Mouse (Mus musculus) Patski (cell line): ENCODE data around the gene Foxj1. TPM values are rescaled to one million over a fixed set of nuclear protein-coding genes. Genes with fewer than 3 reads are reported as not detected.
A peak's percentile ranks its signal among the peaks of the same experiment; 100 is the strongest.
"Not testable (repeated sequence)": the region's sequence is repeated elsewhere in the genome, so short reads cannot be mapped to it uniquely, and the experiment has no call there.

Experiments
- ATAC-seq: fragments of 100-300 bp; one replicate; pipeline ENCODE4 v1.8.0; 2021
- CTCF ChIA-PET: fragments of 350-600 bp; sonication (Branson Sonifier 250); formaldehyde crosslinking; loops from one replicate; lab custom pipeline; 2022; ENCODE audit warnings: inconsistent platforms; lab: Charles Lee
- POLR2A ChIA-PET: fragments of 350-600 bp; sonication (Branson Sonifier 250); formaldehyde crosslinking; loops from one replicate; lab custom pipeline; 2022; ENCODE audit warnings: antibody characterized with exemption, inconsistent platforms; lab: Charles Lee
- DNase-seq: peaks from one replicate; pipeline ENCODE4 v3.0.0-alpha.2; 2011; ENCODE audit warnings: low read depth, low spot score
- H3K27me3 ChIP-seq: fragments of 371-371 bp; one replicate; pipeline ENCODE4 v1.5.1; 2021
- CTCF ChIP-seq: fragments of 100-300 bp; IDR thresholded peaks from one replicate; pipeline ENCODE4 v1.5.1; 2021
- in situ Hi-C: fragments of 300-500 bp; cut with MboI; formaldehyde crosslinking; loops from 3 replicates; pipeline ENCODE4 v1.11.1; 2018; ENCODE audit warnings: low pct_unique_long_range_greater_than_20kb, mixed read lengths
- polyA plus RNA-seq: library from polyadenylated mRNA; unstranded; gene quantifications from one replicate; pipeline ENCODE4 v1.2.3, GENCODE M21; 2021

The Foxj1 gene
- 8.6 TPM for polyA plus RNA-seq

DNA sequence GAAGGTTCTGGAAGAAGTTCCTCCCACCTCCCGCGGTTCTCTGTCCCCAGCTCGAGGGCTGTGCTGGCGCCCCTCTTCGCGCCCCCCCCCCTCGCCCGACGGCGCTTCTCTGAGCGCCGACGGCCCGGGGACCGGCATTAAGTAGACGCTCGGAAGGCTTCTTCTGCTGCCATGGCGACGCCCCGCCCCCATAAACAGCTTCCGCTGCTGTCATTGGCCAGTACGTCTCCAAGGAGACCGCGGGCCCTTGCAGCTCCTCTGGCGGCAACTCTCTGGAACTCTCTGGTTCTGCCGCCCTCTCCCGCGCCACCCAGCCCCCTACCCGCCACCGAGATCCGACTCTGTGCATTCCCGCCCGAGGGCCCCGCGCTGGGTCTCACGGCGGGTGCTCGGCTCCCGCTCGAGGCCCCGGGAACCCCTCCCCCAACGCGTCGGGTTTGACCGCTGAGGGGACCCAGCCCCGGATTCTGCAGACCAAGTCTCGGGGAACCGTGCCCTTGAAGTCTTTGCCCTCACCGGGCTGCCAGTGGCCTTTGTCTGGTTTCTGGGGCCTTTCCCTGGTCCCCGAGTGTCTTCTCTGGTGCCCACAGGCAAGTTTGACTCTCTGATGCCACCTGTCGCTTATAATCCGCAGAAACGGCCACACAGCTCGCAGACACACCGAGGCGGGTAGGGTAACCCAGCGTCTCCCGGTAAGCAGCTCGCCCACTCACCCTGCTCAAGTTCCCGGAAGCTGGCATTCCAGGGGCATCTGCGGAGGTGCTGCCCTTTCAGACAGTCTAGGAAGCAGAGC, at the start of gene Foxj1:
TSS of gene Foxj1 (minus strand) at position 156 of the 793 bp plus-strand sequence.
- in situ Hi-C loops = no loop called here
- ATAC-seq = peak; percentile 23
- ChIA-PET CTCF (interaction anchor here (0.7 to 1.7 kb wide), 7 partner anchors 13 to 112 kb away, joined by 3 to 13 read pairs (median 3); no protein-coding TSS in a partner anchor), POLR2A (interaction anchor here (1.1 to 1.7 kb wide), 4 partner anchors 10 to 109 kb away, joined by 3 to 5 read pairs (median 4); no protein-coding TSS in a partner anchor)
- no peaks in the 10 kb centered on the region for H3K27me3 ChIP-seq
- peak; percentile 43 for DNase-seq
- no peak for TF ChIP-seq CTCF

DNA sequence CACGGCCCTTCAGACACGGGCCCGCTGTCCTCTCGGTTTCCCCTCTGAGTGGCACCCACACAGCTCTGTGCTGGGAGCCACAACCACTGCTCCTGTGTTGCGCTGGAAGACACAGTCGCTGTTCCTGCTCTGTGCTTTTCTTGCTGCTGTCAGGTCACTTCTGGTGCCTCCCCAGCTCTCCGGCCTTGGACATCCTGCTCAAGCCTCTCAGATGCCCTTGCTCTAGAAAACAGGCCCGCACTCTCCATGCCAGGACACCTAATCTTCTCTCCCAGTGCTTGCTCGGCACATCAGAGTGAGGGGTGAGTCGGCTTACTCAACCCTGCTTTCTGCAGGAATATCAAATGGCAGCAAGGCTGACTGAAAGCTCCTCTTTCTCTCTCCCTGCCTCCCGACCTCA, 49.0 kb upstream of the Foxj1 start:
- no peaks in the 10 kb centered on the region for H3K27me3 ChIP-seq
- ATAC-seq (no peak), DNase-seq (no peak)
- TF ChIP-seq CTCF = no peak
- in situ Hi-C loops = no loop called here
- ChIA-PET CTCF (no interaction called here), POLR2A (no interaction called here)

DNA sequence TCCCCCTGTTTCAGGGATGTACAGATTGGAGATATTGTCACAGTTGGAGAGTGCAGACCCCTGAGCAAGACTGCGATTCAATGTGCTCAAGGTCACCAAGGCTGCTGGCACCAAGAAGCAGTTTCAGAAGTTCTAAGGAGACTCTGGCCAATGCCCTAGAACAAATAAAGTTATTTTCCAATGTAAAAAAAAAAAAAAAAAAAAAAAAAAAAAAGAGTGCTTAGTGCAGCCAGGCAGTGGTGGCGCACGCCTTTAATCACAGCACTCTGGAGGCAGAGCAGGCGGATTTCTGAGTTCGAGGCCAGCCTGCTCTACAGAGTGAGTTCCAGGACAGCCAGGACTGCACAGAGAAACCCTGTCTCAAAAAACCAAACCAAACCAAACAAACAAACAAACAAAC, 47.9 kb upstream of the Foxj1 start:
- DNase-seq, POLR2A ChIA-PET, H3K27me3 ChIP-seq, CTCF ChIA-PET, in situ Hi-C loops, ATAC-seq: not testable (repeated sequence)

DNA sequence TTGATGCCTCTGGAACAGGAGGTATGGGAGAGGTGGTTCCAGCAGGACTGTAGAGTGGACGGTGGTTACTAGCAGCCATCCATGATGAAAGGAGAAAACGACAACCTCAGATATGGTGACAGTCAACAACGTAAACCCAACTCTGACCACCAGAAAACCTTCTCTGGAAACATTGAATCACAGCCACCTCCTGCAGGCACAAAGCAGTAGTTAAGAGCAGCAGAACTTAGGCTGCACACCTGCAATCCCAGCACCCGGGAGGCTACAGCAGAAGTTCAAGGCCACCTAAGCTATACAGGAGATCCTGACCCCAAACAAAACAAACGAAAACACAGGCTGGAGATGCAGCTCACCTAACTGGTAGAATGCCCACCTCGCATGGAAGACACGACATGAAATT, 45.6 kb upstream of the Foxj1 start:
- ATAC-seq = no peak
- POLR2A ChIA-PET = no interaction called here
- TF ChIP-seq CTCF = no peak
- CTCF ChIA-PET = interaction anchor here (1.4 to 1.5 kb wide), 2 partner anchors 15 to 62 kb away, joined by 3 to 5 read pairs; no protein-coding TSS in a partner anchor
- in situ Hi-C loops = no loop called here
- H3K27me3 ChIP-seq = no peaks in the 10 kb centered on the region
- no peak for DNase-seq

- ChIA-PET POLR2A (no interaction called here), CTCF (interaction anchor here (1.4 to 1.5 kb wide), 2 partner anchors 16 to 61 kb away, joined by 3 to 5 read pairs; no protein-coding TSS in a partner anchor)
- no peak for TF ChIP-seq CTCF
- H3K27me3 ChIP-seq = no peaks in the 10 kb centered on the region
- in situ Hi-C loops = no loop called here
- ATAC-seq = no peak
- no peak for DNase-seq
Measured at GRCm38 (mm10) chr11:116379530-116379929, 44.3 kb upstream of the Foxj1 start.

GRCm38 (mm10) chr11:116376945-116377661, 41.9 kb upstream of the Foxj1 start:
- no peak for TF ChIP-seq CTCF
- POLR2A ChIA-PET = interaction anchor here (1.0 kb wide), 1 partner anchor 9 kb away, joined by 3 read pairs; no protein-coding TSS in a partner anchor
- DNase-seq = no peak
- in situ Hi-C loops = no loop called here
- no peaks in the 10 kb centered on the region for H3K27me3 ChIP-seq
- ATAC-seq = no peak
- CTCF ChIA-PET = interaction anchor here (1.7 kb wide), 1 partner anchor 9 kb away, joined by 3 read pairs; no protein-coding TSS in a partner anchor

- ChIA-PET POLR2A (interaction anchor here (0.9 kb wide), 1 partner anchor 71 kb away, joined by 3 read pairs; no protein-coding TSS in a partner anchor), CTCF (no interaction called here)
- no peak for DNase-seq
- no peak for TF ChIP-seq CTCF
- no peaks in the 10 kb centered on the region for H3K27me3 ChIP-seq
- no peak for ATAC-seq
- in situ Hi-C loops = no loop called here
Measured at GRCm38 (mm10) chr11:116371894-116372450, 36.8 kb upstream of the Foxj1 start.

GRCm38 (mm10) chr11:116369633-116370032, 34.4 kb upstream of the Foxj1 start:
- CTCF ChIA-PET = interaction anchor here (1.7 to 2.8 kb wide), 2 partner anchors 10 to 51 kb away, joined by 4 to 12 read pairs; no protein-coding TSS in a partner anchor
- POLR2A ChIA-PET = no interaction called here
- in situ Hi-C loops = loop anchor here (5.0 kb wide), 1 partner anchor 52 kb away; no protein-coding TSS in a partner anchor
- no peak for ATAC-seq
- TF ChIP-seq CTCF = no peak
- no peak for DNase-seq
- no peaks in the 10 kb centered on the region for H3K27me3 ChIP-seq

- no peak for TF ChIP-seq CTCF
- no peaks in the 10 kb centered on the region for H3K27me3 ChIP-seq
- DNase-seq (no peak), ATAC-seq (no peak)
- POLR2A ChIA-PET = interaction anchor here (0.6 kb wide), 1 partner anchor 34 kb away, joined by 3 read pairs; no protein-coding TSS in a partner anchor
- in situ Hi-C loops = loop anchor here (5.0 kb wide), 1 partner anchor 52 kb away; no protein-coding TSS in a partner anchor
- CTCF ChIA-PET = interaction anchor here (0.9 to 2.8 kb wide), 6 partner anchors 9 to 68 kb away, joined by 3 to 12 read pairs (median 6); no protein-coding TSS in a partner anchor
Measured at GRCm38 (mm10) chr11:116369051-116369450, 33.9 kb upstream of the Foxj1 start.

- no peaks in the 10 kb centered on the region for H3K27me3 ChIP-seq
- TF ChIP-seq CTCF = peak; percentile 90
- no peak for DNase-seq
- ATAC-seq = no peak
- ChIA-PET CTCF (interaction anchor here (0.9 to 2.8 kb wide), 7 partner anchors 8 to 69 kb away, joined by 3 to 12 read pairs (median 5); no protein-coding TSS in a partner anchor), POLR2A (interaction anchor here (0.6 kb wide), 2 partner anchors 35 to 549 kb away, joined by 3 read pairs; no protein-coding TSS in a partner anchor)
- in situ Hi-C loops = loop anchor here (5.0 kb wide), 1 partner anchor 51 kb away; no protein-coding TSS in a partner anchor
Measured at GRCm38 (mm10) chr11:116368116-116368515, 32.9 kb upstream of the Foxj1 start.
